Mouse (Mus musculus) urinary bladder, adult 18-20 months (tissue): ENCODE data around the gene Akr1b3.

Experiments
- DNase-seq, 2 experiments: peaks; one replicate each; pipeline ENCODE4 v3.0.0; 2022; ENCODE audit warnings: low spot score in 2 of 2, mixed read lengths in 2 of 2

The Akr1b3 gene

DNA sequence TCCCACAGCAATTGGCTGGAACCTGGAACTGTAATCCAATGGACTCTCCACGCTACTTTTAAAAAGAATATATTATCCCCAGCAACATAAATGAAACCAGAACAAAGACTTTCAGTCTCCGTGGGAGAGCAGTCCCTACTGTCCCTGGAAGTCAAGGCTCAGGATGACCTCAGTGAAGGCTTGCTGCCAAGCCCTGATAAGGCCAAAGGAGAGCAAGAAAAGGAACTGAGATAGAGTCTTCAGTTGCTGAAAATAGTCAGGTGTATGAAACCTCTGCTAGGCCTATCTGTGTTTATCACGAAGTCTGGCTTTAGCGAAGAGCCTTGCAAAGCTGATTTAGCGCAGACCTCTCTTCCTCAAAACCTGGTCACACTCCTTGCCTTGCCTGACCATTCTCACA is 14.1 kb upstream of the Akr1b3 start:
- DNase-seq, result no peak

DNA sequence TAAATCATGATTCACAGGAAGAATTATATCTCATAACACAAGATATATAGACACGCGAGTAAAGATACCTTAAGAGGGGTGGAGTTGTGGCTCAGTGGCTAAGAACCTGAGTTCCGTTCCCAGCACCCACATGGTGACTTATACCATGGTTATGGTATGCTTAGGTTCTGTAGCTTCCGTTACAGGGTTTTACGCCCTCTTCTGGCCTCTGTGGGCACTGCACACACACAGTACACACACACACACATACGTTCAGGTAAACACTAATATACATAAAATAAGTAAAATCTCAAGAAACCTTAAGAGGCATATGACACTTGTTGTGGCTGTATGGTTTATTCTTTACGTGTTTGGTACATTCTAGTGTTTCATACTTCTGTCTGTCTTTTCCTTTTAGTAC is 4.8 kb upstream of the Akr1b3 start:
- no peak for DNase-seq

DNA sequence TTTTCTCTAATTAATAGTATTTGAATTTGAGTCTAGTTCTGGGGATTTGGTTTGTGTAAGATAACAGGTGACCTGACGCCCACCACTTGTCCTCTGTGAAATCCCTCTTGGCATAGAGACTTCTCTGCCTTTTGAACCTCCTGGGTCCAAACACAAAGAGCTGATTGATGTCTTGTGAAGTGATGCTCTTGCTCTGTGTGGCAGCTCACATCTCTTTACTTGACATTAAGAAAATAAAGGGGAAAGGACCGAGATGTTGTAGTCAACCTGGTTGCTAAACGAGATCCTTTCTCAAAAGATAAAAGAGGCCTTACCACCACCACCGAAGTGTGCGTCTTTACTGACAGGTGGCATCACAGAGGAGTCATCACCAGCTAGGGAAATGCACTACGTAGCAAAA is 1.4 kb upstream of the Akr1b3 start:
- DNase-seq, result no peak

DNA sequence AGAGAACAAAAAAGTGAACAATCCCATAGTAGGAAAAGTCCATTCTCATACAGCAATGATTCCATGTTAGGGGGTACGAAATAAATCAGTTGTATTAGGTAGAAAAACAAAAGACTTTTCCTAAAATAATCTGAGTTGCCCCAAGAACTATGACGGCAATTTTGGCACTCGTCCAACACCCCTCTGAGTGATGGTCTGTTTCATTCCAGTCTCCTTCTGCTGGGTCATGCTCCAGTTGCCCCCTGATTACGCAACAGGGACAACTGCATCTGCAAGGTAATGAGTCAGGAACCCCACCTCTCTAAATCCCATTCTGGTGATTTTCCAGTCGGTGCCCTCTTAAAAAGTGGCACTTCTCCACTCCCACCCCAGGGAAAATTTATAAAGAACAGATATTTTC is 894 bp upstream of the Akr1b3 start:
- no peak for DNase-seq

DNA sequence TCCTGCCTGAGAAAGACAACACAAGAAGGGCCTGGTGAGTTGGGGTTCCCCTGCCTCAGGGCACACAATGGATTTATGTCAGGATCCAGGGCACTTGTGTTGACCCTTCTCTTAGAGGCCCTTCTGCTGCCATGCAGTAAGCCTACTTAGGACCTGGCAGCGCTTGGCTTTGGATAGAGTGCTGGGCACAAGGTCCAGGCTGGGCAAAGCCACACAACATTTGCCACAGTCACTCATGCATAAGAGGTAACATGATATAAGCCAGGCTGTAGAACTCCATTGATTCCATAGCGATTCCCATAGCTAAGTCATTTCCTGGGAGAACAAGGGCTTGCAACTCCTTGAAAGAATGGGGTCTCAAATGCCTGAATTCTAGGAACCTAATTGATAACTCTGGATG is 3.4 kb downstream of the Akr1b3 start:
- no peak for DNase-seq

DNA sequence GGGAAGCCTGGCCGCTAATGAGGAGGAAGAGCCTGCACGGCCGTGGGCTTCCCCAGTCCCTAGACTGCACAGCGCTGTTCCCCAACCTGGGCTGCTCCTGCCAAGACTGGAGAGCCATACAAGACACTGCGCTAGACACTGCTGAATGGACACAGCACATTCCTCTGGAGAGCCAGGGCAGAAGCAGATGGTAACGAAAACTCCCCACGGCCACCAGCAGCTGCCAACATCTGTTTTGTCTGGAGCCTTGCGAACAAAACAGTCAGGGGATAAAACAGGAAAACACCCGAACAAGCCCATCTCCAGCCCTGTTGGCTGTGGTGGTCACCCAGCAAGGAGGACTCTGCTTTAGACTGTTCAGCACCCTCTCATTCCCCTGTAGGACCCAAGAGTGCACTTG is 3.9 kb downstream of the Akr1b3 start:
- no peak for DNase-seq

DNA sequence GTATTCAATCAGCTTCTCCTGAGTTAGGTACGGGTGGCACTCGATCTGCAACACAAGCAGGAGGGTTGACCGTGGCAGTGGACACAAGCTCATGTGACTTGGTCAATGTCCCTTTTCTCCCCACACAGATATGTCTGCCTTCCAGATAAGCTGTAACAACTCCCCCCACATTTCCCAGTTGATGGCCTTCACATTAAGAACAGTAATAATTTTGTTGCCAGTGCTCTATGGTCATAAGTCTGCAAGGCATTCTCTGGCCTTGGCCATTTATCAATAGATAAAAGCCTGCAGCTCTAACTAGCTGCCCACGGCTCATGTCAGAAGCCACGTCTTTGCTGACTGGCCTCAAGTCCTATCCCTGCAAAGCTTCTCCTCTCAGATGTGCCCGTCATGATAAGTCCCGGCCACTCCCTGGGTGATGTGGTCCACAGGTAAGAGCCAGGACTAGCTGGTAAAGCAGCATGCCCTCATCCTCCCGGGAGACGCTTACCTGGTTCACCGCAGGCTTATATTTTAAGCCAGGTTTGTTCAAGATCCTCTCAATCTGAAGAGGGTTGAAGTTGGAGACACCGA is 7.2 kb downstream of the Akr1b3 start:
- DNase-seq, result no peak

DNA sequence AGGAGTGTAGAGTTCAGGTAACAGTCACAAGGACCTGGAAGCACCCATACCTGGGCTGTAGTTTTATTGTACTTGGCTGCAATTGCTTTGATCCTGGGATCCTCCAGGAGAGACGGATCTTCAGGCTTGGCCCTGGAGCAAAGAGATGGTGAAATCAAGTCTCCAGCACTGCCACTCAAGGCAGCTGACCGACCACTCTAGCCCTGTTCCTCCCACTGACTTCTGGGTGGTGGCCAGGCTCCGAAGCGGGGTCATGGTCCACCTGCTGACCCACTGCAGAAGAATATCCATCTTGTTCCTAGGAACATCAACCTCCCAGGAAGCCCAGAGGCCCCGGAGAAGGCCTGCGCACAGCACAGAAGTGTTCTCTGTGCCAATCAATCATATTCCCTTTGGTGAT is 7.8 kb downstream of the Akr1b3 start:
- DNase-seq, result no peak

DNA sequence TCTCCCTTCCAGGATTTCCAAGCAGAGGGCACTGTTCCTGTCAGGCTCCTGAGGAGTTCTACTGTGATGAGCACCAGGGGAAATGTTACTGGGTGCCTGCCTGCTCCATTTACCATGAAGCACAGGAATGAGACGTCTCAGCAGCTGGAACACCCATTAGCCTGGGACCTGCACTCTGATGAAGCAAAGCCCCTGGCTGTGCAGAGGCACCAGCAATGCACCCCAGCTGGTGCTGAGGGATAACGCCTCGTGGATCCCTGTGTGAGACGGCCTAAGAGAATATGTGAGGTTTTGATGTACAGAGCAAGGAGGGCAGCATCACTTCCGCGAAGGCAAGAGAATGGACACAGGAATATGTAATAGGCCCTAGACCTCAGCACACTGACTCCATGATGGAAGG is 10.5 kb downstream of the Akr1b3 start:
- no peak for DNase-seq

DNA sequence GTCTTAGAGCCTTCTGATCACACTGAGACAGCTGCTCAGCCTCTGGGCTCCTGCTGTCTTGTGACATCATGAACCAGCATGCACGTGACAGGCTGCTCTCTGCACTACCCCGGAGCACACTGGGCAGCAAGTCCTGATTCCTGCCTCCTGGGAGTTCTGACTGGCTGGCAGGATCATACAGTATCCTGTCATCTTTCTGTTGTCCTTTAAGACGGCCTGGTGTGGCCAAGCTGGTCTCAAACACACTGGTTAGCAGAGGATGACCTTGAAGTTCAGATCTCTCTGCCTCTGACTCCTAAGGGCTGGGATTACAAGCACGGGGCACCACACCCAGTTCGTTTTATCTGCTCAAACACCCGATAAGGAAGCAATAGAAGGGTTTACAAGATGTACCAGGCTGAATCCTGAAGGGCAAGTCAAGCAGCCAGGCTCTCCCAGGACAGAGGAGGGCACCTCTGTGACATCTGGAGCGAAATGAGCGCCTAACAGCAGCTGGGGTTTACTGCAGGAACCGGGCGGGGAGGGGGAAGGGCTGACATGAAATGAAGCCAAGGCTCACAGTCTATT is 12.5 kb downstream of the Akr1b3 start:
- no peak for DNase-seq

DNA sequence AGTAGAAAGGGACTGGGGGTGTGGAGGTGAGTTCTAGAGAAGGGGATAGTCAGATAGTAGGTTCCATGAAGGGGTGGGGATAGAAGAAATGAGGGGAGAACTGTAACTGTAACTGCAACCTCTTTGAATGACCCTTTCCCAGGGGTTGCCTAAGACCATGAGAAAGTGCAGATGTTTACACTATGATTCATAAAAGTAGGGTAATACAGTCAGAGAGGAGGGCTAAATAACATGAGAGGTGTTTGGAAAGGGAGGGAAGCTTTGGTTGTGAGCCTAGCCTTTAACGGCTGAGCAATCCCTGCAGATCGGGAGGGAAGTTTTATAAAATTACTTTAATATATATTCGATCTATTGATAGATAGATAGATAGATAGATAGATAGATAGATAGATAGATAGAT is 20.2 kb downstream of the Akr1b3 start:
- DNase-seq, result no peak

DNA sequence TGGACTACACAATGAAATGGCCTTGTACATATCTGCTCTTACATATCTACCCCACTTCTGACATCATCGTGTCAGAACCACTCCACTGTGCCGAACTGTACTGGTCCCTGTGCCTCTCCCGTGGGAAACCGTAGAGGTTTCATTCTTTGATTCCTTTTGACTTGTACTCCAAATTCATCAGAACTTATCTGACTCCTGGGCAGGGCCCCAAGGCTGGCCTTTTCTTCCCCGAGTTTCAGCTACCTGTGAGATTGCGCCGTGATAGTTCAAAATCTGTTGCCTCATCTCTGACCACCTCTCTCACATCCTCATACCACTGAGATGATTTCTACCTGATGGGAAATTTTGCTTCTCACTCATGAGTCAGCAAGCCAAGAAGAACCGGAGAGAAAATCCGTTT is 21.8 kb downstream of the Akr1b3 start:
- DNase-seq, result peak in 1 of 2 experiments; percentile 69

DNA sequence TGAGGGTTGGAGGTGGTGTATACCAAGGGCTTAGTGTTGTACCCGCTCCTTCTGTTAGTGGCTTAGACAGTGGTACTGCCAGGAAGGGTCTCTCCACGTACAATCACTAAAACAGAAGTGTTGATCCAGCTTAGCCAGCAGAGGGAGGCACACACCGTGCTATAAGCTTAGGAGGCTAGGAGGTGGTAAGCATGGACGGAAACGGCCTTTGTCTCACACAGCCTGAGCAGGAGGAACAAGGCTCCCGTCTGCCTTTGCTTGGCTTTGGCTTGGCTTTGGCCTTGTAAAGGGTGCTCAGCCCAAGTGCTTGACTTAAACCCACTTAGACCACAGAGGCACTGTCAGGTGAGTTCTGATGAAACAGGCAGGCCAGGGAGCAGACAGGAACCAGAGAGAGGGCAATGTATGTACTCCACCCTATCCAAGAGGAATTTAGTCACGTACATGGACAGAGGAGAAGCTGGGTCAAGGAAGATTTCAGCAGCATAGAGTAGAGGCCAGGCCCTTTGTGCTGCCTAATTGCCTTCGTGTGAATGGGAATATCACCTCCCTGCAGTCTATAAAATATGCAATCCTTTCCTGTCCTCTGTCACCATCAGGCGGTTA is 24.3 kb downstream of the Akr1b3 start:
- peak; percentile 51 to 59 for DNase-seq

DNA sequence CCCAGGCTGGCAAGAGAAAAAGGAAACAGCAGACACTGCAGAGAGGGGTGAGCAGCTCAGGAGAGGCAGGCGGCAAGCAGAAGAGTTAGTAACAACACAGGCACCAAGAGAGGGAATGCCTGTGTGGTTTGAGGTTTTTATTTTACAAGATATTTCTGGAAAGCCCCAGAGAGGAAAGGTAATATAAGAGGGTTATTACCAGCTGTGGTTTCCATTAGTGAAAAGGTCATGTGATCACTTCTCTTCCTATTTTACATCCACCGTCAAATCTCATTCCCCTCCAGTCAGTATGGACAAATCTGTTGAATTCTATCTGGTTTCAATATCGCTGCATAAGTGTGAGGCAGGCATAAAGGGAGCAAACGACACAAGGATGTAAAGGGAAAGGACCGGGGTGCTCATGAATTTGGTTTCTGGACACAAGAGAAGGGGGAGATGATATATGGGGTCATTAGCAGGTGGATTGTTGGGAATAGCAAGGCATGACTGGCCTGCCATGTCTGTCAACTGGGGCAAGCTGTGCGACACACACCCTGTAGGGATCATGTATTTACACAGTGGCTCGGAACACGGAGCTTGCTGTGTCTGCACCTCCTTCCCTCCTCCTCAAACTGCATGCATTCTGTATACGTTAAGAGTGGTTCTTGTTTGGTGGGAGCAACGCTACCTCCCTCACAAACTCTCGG is 24.9 kb downstream of the Akr1b3 start:
- no peak for DNase-seq

DNA sequence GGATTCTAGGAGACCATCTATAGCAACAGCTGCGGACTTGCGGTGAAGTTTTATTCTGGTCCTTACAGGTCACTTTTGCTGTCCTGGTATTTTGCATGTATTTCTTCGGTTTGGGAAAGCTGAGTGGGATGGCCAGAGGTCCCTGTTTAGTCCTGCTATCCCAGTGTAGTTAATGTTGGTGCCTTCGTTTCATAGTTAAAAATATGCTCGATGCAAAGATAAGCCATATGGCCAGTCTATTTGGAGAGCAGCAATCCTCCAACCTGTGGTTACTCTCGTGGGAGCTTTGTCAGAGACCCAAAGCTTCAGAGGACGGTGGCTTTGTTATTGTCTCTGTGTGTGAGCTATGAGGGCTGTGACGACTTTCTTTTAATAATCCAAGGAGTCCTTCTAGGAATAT is 26.6 kb downstream of the Akr1b3 start:
- DNase-seq, result no peak

DNA sequence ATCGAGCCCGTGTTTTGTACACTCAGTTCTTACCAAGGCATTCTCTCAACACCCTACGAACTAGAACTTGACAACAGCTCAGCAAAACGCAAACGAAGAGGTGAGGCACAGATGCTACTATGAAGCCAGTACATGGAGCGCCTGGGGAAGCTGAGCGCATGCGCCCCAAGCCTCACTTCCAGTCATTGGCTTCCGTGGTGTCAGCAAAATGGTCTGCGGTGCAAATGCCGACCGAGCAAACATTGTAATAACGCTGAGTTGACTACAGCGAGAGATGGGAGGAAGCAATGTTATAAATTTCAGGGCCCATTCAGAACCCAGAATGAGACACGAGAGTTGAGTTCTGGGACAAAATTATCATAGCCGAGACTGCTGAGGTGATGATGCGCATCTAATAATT is 27.2 kb downstream of the Akr1b3 start:
- DNase-seq, result no peak

DNA sequence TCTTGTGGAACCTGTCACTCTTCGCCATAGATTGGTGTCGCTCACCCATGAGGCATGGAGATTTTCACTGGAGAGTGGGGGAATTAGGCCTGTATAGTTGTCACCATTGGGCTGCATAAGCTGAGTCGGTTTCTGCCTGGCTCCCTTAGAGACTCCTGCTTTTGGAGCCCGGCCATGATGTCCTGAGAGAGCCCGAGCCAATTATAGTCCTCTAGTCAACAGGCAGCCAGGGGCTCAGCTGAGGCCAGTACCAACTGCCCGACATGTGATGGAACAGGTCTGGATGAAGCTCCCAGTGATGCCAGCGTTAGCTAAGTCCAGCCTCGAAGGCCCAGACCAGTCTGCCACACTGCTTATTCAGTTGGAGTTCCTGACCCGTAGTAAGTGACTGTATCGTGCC is 29.2 kb downstream of the Akr1b3 start:
- no peak for DNase-seq

DNA sequence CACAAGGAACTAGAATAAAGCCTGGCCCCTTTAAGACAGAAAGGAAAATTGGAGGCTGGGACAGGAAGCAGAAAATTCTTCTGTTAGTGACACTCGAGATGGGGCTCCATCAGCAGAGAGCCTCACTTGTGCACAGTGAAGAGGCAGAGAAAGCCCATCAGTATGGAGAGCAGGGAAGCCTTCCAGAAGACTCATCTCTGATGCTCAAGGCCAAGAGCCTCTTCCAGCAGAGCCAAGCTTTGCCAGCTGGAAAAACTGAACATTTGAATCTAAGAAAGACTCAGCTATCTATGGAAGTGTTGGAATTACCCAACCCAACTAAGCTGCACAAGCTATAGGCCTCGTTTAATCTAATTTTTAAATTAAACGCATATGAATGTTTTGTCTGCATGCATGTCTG is 30.4 kb downstream of the Akr1b3 start:
- no peak for DNase-seq

DNA sequence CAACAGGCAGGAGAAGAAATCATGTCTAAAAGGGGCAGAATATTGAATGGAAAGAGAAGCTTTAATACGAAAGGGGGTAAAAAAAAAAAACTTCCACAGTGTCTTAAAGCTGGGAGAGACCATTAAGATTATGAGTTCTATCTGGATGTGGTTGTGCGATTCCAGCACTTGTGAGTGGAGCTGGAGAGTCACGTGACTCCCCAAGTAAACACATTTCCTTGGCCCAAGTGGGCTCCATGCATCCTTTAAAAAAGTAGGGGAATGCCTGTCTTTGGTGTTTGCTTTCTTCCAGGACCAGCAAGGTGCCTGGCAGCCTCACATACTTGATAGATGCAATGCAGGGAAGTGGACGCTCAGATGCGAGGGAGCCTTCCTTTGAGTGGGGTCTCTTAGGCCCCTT is 38.9 kb downstream of the Akr1b3 start:
- no peak for DNase-seq

DNA sequence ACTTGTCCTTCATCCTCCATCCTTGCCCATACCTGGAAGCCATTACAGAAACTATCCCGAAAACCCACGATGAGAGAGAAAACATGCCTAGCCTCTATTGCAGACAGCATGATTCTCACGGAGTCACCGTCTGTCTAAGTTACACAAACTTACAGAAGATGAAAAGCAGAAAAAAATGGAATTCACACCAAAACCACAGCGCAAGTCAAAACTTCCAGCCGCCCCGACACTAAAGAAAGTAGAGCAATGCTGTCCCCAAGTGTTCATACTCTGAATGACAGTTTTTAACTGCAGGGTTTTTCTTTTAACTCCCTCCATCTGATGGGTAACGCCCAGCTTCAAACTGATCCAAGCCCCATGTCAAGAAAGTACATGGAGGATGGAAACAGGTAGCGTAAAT is 39.6 kb downstream of the Akr1b3 start:
- DNase-seq, result no peak

DNA sequence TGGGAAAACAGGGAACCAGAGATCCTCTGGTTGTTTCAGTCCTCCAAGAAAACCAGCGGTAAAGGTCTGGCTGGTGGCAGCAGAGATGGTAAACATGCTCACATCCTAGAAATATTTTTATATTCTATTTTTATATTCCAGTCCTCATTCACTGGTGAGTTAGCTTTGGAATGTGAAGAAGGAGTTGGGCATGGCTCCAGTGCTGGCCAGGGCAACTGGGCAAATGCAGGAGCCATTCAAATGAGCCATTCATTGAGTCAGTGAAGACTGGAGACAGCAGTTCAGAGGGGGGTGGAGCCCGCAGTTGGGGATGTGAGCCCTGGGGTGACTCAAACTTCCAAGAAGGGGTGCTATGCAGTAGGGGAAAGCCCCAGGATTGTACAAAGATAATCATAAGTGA is 42.9 kb downstream of the Akr1b3 start:
- no peak for DNase-seq

DNA sequence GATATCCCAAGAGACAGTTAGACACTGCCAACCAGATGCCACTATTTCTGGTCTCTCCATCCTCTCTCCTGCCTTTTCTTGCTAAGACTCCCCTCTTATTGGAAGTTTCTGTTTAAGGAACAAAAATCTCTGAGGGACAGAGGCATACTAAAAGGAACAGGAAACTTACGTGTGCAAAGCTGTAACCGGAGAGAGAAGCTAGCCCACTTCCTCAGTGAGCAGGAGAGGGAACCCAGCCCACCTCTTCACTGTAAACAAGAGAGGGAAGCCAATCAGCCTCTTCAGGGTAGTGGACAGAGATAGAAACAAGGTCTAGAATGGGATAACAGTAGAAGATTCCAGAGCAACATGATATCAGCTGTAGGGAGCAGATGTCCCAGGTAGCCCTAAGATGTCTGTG is 44.2 kb downstream of the Akr1b3 start:
- DNase-seq, result no peak

DNA sequence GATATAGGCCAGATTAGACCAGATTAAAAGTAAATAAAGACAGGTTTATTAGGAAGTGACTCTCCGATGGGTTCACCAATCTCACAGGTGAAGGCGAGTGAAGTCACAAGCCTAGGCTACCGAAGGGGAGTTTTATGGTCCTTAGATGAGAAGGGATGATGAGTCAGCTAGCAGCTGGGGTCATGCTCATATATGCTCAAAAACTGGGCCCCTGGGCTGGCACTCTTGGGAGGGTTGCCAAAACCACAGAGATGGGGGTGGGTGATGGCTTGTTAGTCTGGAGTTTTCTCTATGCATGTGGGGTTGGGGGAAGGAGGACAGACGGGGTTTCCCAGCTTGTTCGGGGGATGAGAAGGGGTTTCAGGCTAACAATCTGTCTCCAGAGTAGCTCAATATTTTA is 44.8 kb downstream of the Akr1b3 start:
- no peak for DNase-seq
